Mouse (Mus musculus): ENCODE results near the gene Them7. TPM values are rescaled to one million over a fixed set of nuclear protein-coding genes. Genes with fewer than 3 reads are reported as not detected.

Gene Them7
- polyA plus RNA-seq, 1 experiment from 2014 or later, result 0.21 TPM

- 47% methylated on average over 8 of the region's 8 CpGs for WGBS
- peaks cover 15% of the 10 kb centered on the region for H3K27me3 ChIP-seq
- no peak overlapping the region for H3K27ac ChIP-seq
- H3K36me3 ChIP-seq, result no peaks in the 10 kb centered on the region
- H3K4me1 ChIP-seq, result peaks cover 9% of the 10 kb centered on the region; the same call in 1 of the 2 replicates
- no peak overlapping the region for H3K9ac ChIP-seq
- no peak overlapping the region for H3K4me2 ChIP-seq
- no peak for ATAC-seq (ENCODE audit: insufficient number of reproducible peaks, insufficient read depth, low FRiP score, low TSS enrichment, low read depth)
- no peak overlapping the region for H3K4me3 ChIP-seq
- no peaks in the 10 kb centered on the region for H3K9me3 ChIP-seq
These were observed 203.3 kb downstream of the Them7 start for GRCm38 (mm10) chr2:105427447-105427846.

GRCm38 (mm10) chr2:105428029-105428428 lies 203.9 kb downstream of the Them7 start:
- no peak overlapping the region for H3K27ac ChIP-seq
- H3K36me3 ChIP-seq, result no peaks in the 10 kb centered on the region
- H3K4me2 ChIP-seq, result no peak overlapping the region
- H3K27me3 ChIP-seq, result peaks cover 15% of the 10 kb centered on the region
- H3K9me3 ChIP-seq, result no peaks in the 10 kb centered on the region
- H3K9ac ChIP-seq, result no peak overlapping the region
- peaks cover 13% of the 10 kb centered on the region; the same call in 1 of the 2 replicates for H3K4me1 ChIP-seq
- no peak overlapping the region for H3K4me3 ChIP-seq
- WGBS, result 5% methylated on average over 12 of the region's 12 CpGs
- no peak for ATAC-seq (ENCODE audit: insufficient number of reproducible peaks, insufficient read depth, low FRiP score, low TSS enrichment, low read depth)

- Histone ChIP-seq H3K9ac (no peak overlapping the region), H3K4me3 (no peak overlapping the region), H3K27me3 (peaks cover 15% of the 10 kb centered on the region), H3K27ac (no peak overlapping the region), H3K4me2 (no peak overlapping the region), H3K9me3 (no peaks in the 10 kb centered on the region), H3K4me1 (peaks cover 17% of the 10 kb centered on the region; the same call in 1 of the 2 replicates), H3K36me3 (no peaks in the 10 kb centered on the region)
- WGBS, result 10% methylated on average over 6 of the region's 6 CpGs
- ATAC-seq (ENCODE audit: insufficient number of reproducible peaks, insufficient read depth, low FRiP score, low TSS enrichment, low read depth), result no peak
These were observed 204.3 kb downstream of the Them7 start for GRCm38 (mm10) chr2:105428467-105428866.

Other genes starting within 250 kb of the Them7 start
- gene Eif3m, start 207.2 kb upstream of the Them7 start, polyA plus RNA-seq (2015; fragmentation: Nextera tagmentation; extraction: Ambion mirVana), result 270 and 278 TPM in 2 replicates
- gene Gm11060, start 132.3 kb upstream of the Them7 start, polyA plus RNA-seq (2015; fragmentation: Nextera tagmentation; extraction: Ambion mirVana), result not detected in 2 replicates
- 0.21 and 0.24 TPM in 2 replicates for gene Wt1, start 97.8 kb upstream of the Them7 start, polyA plus RNA-seq (2015; fragmentation: Nextera tagmentation; extraction: Ambion mirVana)
- gene Rcn1, start 175.0 kb downstream of the Them7 start, polyA plus RNA-seq (2015; fragmentation: Nextera tagmentation; extraction: Ambion mirVana), result 223 and 238 TPM in 2 replicates